Mouse (Mus musculus) spleen, postnatal 4 days (tissue): ENCODE measurements around the gene Ttc17.
"Not testable (repeated sequence)": the region's sequence is repeated elsewhere in the genome, so short reads cannot be mapped to it uniquely, and the experiment has no call there.

Experiments used
- DNase-seq, 2 experiments: peaks; one replicate each; pipeline ENCODE4 v3.0.0; 2022; ENCODE audit warnings: low spot score in 2 of 2

Gene Ttc17

GRCm38 (mm10) chr2:94406083-94406957 lies at the start of gene Ttc17:
Ttc17 (minus strand) TSS chr2:94406689.
- DNase-seq, result peak; percentile 89 to 95

- DNase-seq, result no peak
Measured at GRCm38 (mm10) chr2:94449643-94450042, 43.2 kb upstream of the Ttc17 start.

GRCm38 (mm10) chr2:94436952-94437351 lies 30.5 kb upstream of the Ttc17 start:
- DNase-seq, result no peak

GRCm38 (mm10) chr2:94435481-94435880 lies 29.0 kb upstream of the Ttc17 start:
- DNase-seq, result no peak

- no peak for DNase-seq
Measured at GRCm38 (mm10) chr2:94434833-94435232, 28.3 kb upstream of the Ttc17 start.

GRCm38 (mm10) chr2:94432214-94432613 lies 25.7 kb upstream of the Ttc17 start:
- no peak for DNase-seq

GRCm38 (mm10) chr2:94428456-94428855 lies 22.0 kb upstream of the Ttc17 start:
- no peak for DNase-seq

- no peak for DNase-seq
Measured at GRCm38 (mm10) chr2:94407441-94407840, 952 bp upstream of the Ttc17 start.

GRCm38 (mm10) chr2:94407021-94407420 lies 532 bp upstream of the Ttc17 start:
- DNase-seq, result no peak

- no peak for DNase-seq
Measured at GRCm38 (mm10) chr2:94405397-94406082, 949 bp downstream of the Ttc17 start.

GRCm38 (mm10) chr2:94404512-94405240 lies 1.8 kb downstream of the Ttc17 start:
- DNase-seq, result no peak

GRCm38 (mm10) chr2:94402561-94402960 lies 3.9 kb downstream of the Ttc17 start:
- no peak for DNase-seq

GRCm38 (mm10) chr2:94402096-94402495 lies 4.4 kb downstream of the Ttc17 start:
- no peak for DNase-seq

GRCm38 (mm10) chr2:94401006-94401405 lies 5.5 kb downstream of the Ttc17 start:
- no peak for DNase-seq

- DNase-seq, result no peak
Measured at GRCm38 (mm10) chr2:94398138-94398970, 8.1 kb downstream of the Ttc17 start.

GRCm38 (mm10) chr2:94397453-94397852 lies 9.0 kb downstream of the Ttc17 start:
- DNase-seq, result no peak

- no peak for DNase-seq
Measured at GRCm38 (mm10) chr2:94396325-94396724, 10.2 kb downstream of the Ttc17 start.

GRCm38 (mm10) chr2:94391127-94391526 lies 15.4 kb downstream of the Ttc17 start:
- not testable (repeated sequence) for DNase-seq

GRCm38 (mm10) chr2:94389000-94389399 lies 17.5 kb downstream of the Ttc17 start:
- no peak for DNase-seq

- no peak for DNase-seq
Measured at GRCm38 (mm10) chr2:94387846-94388245, 18.6 kb downstream of the Ttc17 start.

- DNase-seq, result not testable (repeated sequence)
Measured at GRCm38 (mm10) chr2:94384483-94384882, 22.0 kb downstream of the Ttc17 start.
